Mouse (Mus musculus) WW6 (cell line): ENCODE measurements at regions not wholly inside any gene's neighbourhood (a gene's known extent, or its start where the extent isn't known, plus 50 kb on each side); places are given as distances from the start of the nearest gene placed in this dataset.

ENCODE experiments used
- DNase-seq: peaks from one replicate; pipeline ENCODE4 v3.0.0-alpha.2; 2013; ENCODE audit warnings: low read depth, low spot score

DNA sequence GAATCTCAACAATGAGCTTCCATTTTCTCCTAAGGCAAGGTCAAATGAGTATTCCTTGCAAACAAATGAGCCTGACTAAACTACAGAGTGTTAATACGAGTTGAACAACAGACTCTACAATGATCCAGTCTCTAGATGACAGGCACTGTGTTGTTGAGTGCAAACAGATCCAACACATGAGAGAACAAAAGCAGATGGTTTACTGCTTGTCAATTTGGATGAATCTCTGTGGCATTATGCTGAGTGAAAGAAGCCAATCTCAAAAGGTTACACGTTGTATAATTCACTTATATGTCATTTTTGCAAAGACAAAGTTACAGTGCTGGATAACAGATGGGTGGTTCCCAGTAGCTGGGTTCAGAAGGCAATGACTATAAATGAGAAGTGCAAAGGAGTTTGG is 217.1 kb upstream of the Gm6657 start:
- DNase-seq = no peak

- DNase-seq = no peak
Observed at GRCm38 (mm10) chr12:77986738-77987137, 207.3 kb upstream of the Gm6657 start.

- DNase-seq = no peak
Observed at GRCm38 (mm10) chr12:77989766-77990165, 204.3 kb upstream of the Gm6657 start.

DNA sequence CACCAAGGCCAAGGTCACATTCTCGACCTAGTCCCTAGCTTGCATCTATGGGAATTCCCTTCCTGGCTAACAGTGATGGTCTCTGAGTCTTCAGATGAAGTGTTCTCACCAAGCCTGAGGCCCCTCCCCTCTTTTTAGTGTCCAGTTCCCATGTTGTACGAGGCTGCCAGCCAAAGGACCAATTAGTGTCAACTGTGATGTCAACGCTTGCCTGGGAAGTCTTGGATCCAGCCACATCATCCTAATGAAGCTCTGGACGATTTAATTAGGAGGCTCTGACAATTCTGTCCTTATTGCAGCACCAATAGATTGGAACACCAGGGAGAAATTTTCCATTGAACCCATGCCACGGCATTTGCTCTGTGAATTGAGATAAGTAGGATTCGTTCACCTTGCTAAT is 202.4 kb upstream of the Gm6657 start:
- no peak for DNase-seq

- no peak for DNase-seq
Observed at GRCm38 (mm10) chr12:77994176-77994575, 199.9 kb upstream of the Gm6657 start.

- no peak for DNase-seq
Observed at GRCm38 (mm10) chr12:77997916-77998315, 196.1 kb upstream of the Gm6657 start.

GRCm38 (mm10) chr12:78000401-78000800 is 193.6 kb upstream of the Gm6657 start:
- no peak for DNase-seq

DNA sequence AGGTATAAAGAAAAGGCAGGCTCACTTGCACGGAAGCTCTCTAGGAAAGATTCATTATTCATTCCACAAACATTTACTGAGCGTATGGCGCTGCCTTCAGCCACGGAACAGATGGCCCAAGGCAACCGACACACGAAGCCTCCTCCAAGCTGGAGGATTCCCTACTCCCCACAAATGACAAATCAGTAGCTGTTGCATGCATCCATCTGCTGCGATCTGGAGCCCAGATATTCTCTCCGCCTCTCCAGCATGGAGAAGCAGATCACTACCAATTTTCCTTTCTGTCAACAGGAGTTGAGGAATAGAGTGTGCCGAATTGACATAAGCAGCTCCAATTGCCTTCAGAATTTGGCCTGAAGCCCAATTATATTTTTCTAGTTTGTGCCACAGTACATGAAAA is 192.2 kb upstream of the Gm6657 start:
- DNase-seq = no peak

DNA sequence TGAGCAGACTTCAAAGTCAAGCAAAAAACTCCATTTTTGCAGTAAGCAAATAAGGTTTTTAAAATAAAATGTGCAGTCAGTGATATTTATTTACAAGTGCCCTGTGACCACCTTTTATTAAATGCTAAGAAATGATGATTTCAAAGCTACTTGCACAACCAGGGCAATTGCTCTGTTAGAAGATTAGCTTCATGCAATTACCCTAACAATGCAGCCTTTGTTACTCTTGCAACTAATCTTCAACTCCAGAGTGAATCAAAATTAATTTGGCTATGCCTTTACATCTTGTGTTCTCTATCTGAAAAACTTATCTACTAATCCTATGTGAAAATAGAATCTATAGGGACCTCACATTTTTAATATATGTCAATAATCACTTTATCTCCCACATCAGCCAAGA is 160.3 kb upstream of the Gm6657 start:
- no peak for DNase-seq

DNA sequence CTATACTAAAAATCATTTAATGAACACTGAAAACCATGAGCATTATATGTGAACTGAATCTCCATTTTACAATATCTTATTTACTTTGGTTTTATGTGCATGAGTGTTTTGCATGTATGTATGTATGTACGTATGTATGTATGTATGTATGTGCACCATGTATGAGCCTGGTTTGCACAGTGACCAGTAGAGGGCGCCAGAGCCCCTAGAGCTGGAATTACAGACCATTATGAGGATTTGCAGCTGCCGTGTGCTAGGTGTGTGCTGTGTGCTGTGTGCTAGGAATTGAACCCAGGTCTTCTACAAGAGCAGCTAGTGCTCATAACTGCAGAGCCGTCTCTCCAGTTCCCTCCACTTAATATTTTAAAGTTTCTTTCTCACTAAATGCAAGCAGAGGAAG is 147.5 kb upstream of the Gm6657 start:
- no peak for DNase-seq

DNA sequence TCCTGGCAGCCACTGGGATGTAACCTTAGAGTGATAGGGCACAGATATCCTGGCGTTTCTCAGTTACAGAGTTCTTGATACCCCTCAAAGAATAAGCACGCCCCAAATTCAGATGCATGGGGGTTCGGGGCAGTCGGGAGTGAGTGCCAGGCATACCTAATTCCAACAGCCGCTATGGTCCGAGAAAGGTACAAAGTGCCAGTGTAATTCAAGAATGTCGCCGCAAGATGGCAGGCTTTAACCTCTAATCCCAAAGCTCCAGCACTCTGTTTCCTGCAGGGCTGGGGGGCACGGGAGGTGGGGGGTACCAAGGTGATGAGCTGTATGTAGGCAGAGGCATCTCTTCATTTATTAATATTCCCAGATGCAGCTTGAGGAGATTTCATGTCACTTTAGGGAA is 138.1 kb upstream of the Gm6657 start:
- no peak for DNase-seq

DNA sequence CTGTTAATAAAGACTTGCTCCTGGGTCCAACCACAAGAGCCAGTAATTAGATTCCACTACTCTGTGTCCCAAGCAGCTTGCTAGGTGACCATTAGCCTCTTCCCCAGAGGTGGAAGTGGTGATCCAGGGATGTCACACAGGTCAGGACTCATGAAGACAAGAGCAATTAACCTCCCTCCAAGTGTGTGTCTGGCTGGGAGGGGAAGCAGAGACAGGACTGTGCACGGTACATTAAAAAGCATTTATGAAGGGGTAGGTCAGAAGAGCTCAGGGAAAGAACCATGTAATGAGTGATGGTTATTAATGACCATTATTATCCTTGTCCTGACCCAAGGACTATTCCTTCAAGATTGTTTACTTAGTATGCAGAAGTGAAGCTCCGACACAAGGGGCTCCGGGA is 136.9 kb upstream of the Gm6657 start:
- no peak for DNase-seq

DNA sequence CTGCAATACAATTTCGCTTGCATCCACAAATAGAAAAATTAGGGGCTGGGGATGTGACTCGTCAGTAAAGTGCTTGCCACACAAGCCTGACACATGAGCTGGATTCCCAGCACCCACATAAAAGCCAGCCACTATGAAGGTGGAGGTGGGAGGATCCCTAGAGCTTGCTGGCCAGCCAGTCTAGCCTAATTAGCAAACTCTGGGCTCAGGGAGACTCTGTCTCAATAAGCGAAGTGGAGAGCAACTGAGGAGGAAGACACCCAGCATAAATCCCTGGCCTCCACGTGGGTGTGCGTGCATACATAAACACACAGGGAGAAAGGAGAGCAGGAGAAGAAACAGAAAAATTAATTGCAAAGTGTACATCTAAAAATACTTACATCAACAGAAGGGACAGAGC is 134.1 kb upstream of the Gm6657 start:
- DNase-seq = no peak

GRCm38 (mm10) chr12:78066024-78066423 is 128.0 kb upstream of the Gm6657 start:
- DNase-seq = no peak

GRCm38 (mm10) chr12:78072935-78073334 is 121.1 kb upstream of the Gm6657 start:
- no peak for DNase-seq

- DNase-seq = no peak
Observed at GRCm38 (mm10) chr12:78074290-78074802, 119.7 kb upstream of the Gm6657 start.

- DNase-seq = no peak
Observed at GRCm38 (mm10) chr12:78077285-78077684, 116.8 kb upstream of the Gm6657 start.

DNA sequence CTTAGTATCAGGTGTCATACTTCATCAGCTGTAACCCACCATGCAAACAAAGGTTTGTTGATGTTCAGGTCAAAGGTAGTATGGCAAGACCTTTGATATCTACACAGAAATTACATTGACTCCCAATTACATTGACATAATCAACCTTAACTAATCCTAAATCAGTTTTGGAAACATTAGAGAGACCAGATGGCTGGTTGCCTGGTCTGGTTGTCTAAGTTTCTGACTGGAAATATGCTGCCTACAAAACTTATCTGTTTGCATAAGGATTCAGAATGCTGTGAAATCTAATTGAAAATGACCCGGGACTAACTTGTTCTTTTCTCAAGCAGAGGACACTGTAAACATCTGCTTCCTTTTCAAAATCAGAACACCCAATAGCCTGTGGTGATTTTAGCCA is 111.9 kb upstream of the Gm6657 start:
- DNase-seq = no peak

DNA sequence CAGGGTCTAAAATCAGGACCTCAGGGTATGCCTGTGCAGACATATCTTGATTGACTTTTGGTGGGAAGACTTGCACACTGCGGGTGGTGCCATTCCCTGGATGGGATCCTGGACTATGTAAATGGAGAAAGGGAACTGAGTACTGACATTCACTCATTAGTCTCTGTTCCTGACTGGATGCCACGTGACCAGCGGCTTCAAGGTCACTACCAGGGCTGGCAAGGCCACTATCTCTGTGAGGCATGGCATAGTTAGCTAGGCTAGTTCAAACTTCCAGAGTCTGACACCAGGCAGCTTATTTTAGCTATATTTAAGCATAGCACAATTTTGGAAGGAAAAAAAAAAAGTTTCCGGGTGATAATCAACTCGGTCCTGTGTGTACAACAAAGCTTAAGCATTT is 108.0 kb upstream of the Gm6657 start:
- DNase-seq = no peak

GRCm38 (mm10) chr12:78087921-78088320 is 106.1 kb upstream of the Gm6657 start:
- no peak for DNase-seq

- DNase-seq = no peak
Observed at GRCm38 (mm10) chr12:78094471-78094870, 99.6 kb upstream of the Gm6657 start.

- no peak for DNase-seq
Observed at GRCm38 (mm10) chr12:78095352-78095751, 98.7 kb upstream of the Gm6657 start.

DNA sequence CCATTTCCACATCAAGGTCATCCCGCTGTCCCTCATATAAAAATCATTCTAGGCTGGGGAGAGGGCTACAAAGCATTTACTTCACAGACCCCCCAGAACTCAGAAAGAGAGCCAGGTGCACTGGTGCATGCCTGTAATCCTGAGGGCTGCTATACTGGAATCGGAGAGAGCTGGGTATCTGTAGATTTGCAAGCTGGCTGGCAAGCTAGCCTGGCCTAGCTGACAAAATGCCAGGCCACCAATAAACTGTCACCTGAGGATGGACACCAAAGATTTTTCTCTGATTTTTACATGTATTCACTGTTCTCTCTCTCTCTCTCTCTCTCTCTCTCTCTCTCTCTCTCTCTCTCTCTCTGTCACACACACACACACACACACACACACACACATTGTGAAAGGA is 98.1 kb upstream of the Gm6657 start:
- DNase-seq = no peak

DNA sequence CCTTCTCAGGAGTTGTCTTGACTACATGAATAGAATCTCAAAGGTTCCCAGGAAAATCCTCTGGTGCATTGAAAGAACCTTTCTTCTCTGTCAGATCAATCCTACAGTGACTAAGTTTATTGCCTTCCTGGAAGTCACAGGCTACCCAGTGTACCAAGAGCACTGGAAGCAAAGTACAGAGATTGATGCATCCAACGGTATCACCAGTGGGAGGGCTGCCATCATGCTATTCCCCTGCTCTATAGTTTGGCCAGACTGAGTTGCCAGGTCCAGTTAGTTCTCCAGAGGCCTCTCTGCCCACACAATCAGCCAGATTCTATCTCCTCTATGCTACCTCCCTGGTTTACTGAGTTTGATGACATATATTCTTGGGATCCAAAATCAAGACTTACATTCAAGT is 96.9 kb upstream of the Gm6657 start:
- no peak for DNase-seq

GRCm38 (mm10) chr12:78097692-78098091 is 96.3 kb upstream of the Gm6657 start:
- no peak for DNase-seq
